Mouse (Mus musculus) gastrocnemius, adult 18-20 months (tissue): ENCODE data around the gene Lst1. TPM values are rescaled to one million over a fixed set of nuclear protein-coding genes. Genes with fewer than 3 reads are reported as not detected.

Experiments
- DNase-seq: peaks from one replicate; pipeline ENCODE4 v3.0.0; 2021; ENCODE audit warnings: low spot score
- total RNA-seq, 2 experiments: library from RNA; stranded (reverse); gene quantifications; 2 replicates each; pipeline ENCODE4 v1.2.3; 2021

Gene Lst1
- total RNA-seq, 2 experiments from 2014 or later, result 1.1 TPM; not detected in 1

GRCm38 (mm10) chr17:35209785-35210535 is 21.7 kb upstream of the Lst1 start:
- DNase-seq, result no peak

GRCm38 (mm10) chr17:35205380-35205769 is 17.1 kb upstream of the Lst1 start:
- no peak for DNase-seq

DNA sequence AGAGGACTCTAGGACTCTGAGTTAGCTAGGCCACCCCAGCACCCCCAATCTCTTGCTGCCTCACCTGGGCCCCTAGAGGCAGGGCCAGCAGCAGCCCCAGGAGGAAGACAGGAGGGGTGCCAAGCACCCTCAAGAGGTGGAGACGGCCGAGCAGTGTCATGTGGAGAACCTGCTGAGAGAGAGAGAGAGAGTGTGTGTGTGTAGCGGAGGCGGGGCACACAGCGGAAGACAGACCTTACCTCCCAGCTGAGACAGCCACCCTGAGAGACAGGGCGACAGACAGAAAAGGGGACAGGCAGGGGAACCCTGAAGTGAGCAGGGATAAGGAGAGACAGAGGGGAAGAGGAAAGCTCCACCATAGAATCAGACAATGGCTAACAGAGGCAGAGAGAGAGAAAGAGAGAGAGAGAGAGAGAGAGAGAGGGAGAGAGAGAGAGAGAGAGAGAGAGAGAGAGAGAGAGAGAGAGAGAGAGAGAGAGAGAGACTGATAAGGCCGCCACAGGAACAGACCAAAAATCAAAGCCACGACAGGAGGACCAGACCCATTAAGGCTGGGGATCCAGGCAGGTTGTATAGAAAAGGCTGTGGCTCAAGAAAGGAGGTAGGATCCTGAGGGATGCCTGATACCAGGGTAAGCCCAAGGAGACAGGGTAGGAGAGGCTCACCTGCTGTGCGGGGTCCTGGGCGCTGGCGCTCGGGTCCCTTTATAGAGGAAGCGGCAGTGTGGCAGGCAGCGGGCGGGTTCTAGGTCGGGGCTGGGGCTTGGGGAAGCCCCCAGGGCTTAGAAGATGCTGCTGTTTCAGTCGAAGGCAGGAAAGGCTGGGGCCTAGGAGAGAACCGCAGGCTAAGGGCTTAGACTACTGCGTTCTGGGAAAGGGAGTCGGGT is 16.5 kb upstream of the Lst1 start, which contains the start of gene Lta:
Lta (minus strand) TSS at position 858 of the 886 bp plus-strand sequence.
- no peak for DNase-seq

DNA sequence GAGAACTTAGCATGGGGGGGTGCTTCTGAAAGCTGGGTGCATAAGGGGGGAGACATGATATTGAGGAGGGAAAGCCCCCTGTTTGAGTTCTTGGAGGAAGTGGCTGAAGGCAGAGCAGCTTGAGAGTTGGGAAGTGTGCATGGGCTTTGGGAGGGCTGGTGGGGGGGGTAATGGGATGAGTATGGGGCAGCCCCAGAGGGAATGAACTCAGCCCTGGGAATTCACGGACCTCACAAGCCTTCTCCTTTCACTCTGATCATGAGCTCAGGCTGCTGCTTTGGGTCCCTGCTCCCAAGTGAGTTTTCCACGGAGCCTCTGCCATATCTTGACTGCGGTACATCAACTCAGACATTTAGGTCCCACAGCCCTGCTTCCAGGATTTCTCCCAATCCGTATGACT is 14.2 kb upstream of the Lst1 start:
- no peak for DNase-seq

DNA sequence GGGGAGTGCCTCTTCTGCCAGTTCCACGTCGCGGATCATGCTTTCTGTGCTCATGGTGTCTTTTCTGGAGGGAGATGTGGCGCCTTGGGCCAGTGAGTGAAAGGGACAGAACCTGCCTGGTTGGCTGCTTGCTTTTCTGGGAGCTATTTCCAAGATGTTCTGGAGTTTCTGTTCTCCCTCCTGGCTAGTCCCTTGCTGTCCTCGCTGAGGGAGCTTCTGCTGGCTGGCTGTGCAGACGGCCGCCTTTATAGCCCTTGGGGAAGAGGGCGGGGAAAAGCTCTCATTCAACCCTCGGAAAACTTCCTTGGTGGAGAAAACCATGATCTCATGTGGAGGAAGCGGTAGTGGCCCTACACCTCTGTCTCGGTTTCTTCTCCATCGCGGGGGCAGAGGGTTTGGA is 13.5 kb upstream of the Lst1 start, which contains the start of gene Tnf:
Tnf (minus strand) TSS at position 221 of the 400 bp plus-strand sequence.
- DNase-seq, result peak; percentile 64

DNA sequence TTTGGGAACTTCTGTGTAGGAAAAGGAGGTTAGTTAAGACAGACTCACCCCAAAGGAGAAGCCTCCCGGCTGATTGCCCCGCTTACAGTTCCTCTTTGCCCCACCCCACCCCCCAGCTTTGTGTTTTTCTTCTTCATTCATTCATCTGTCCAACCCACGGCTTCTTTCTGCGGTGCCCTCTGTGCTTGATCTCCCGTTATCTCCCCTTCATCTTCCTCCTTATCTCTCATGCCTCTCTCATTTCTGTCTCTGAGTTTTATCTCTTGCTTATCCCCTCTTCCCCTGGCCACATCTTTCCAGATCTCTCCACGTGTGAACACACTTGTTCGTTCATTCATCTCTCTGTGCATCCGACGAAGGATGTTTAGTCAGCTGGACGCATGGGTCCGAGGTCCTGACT is 12.9 kb upstream of the Lst1 start:
- no peak for DNase-seq

DNA sequence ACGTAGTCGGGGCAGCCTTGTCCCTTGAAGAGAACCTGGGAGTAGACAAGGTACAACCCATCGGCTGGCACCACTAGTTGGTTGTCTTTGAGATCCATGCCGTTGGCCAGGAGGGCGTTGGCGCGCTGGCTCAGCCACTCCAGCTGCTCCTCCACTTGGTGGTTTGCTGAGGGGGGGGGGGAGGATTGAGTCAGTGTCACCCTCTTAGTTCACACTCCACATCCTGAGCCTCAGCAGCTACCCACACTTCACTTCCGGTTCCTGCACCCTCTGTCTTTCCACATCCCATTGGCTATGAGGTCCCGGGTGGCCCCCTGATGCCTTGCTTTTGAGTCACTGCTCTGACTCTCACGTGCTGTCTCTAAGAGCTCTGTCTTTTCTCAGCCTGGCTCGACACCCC is 12.2 kb upstream of the Lst1 start:
- DNase-seq, result no peak

DNA sequence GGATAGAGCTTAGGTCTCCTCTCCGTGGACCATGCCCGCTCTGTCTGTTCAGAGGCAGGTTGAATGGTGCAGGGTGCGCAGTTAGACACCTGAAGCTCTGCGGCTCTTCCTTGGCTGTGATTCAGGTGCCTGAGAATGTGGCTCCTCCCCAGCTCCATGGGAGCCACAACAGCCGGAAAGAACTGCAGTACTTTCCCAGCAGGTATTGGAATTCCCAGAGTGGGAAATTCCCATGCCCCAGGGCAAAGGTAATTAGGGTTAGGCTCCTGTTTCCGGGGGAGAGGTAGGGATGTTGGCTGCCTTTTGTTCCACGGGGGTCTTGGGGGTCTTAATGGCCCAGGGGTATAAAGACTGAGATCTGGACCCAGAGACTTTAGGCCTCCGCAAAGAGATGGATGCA is 10.7 kb upstream of the Lst1 start:
- no peak for DNase-seq

DNA sequence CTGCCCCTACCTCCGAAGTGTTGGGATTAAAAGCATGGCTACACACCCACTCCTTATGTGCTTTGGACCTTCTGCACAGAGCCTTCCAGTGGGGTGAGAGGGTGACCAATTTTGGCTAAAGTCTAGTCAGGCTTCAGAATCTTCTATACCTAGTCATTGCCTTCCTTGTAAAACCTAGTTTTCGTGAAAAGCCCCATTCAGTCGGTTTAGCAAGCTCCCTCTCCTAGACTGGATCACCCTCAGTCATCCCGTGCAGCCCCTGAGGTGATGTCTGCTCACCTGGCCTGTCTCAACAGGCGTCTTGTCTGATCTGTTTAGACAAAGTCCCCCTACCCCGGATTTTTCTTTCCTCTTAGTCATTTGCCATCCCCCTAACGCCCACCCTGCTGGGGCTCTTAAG is 9.8 kb upstream of the Lst1 start:
- no peak for DNase-seq

DNA sequence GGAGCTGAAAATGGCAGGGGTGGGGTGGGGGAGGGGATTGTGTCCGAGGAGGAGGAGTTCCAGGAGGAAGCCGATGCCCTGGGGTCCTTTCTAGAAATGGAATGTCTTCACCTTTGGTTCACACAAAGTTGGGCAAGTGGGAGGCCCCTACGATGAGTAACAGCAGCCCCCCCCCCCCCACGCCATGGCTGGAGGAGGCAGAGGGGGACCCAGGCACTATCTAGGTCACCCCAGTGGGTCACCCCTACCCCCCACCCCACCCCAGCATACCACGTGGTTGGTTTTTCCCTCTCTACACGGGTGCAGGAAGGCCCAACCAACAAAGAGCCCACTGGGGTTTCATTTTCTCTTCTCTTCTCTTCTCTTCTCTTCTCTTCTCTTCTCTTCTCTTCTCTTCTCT is 8.9 kb upstream of the Lst1 start:
- DNase-seq, result no peak

DNA sequence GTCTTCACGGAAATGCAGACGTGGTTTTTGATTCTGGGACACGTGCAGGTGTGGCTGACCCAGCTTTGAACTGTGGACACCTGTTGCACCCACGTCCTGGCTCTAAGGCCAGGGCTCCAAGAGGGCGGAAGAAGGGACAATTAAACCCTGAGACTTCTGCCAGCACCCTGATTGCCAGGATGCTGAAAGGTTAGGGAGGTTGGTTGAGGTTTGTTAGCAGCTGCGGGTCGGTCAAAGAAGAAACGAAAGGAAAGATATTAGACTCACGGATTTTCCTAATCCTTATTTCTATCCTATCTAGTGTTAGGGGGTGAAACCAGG is 8.0 kb upstream of the Lst1 start:
- DNase-seq, result no peak

DNA sequence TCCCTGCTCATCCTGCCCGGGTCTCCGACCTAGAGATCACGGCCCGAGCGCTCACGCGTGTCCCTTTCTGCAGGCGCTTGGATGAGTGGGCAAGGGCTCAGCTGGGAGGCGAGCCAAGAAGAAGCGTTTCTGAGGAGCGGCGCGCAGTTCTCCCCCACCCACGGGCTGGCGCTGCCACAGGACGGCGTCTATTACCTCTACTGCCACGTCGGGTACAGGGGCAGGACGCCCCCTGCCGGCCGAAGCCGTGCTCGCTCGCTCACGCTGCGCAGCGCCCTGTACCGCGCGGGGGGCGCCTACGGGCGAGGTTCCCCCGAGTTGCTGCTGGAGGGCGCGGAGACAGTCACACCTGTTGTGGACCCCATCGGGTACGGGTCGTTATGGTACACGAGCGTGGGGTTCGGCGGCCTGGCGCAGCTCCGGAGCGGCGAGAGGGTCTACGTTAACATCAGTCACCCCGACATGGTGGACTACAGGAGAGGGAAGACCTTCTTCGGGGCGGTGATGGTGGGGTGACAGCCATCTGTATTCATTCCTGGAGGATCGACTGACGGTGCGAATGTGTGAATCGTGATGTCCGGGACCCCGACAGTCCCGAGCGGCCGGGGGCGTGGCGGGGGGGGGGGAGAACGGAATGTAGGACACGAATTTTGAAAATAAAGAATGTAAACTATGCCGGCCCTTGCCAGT is 7.5 kb upstream of the Lst1 start:
- DNase-seq, result peak; percentile 70

DNA sequence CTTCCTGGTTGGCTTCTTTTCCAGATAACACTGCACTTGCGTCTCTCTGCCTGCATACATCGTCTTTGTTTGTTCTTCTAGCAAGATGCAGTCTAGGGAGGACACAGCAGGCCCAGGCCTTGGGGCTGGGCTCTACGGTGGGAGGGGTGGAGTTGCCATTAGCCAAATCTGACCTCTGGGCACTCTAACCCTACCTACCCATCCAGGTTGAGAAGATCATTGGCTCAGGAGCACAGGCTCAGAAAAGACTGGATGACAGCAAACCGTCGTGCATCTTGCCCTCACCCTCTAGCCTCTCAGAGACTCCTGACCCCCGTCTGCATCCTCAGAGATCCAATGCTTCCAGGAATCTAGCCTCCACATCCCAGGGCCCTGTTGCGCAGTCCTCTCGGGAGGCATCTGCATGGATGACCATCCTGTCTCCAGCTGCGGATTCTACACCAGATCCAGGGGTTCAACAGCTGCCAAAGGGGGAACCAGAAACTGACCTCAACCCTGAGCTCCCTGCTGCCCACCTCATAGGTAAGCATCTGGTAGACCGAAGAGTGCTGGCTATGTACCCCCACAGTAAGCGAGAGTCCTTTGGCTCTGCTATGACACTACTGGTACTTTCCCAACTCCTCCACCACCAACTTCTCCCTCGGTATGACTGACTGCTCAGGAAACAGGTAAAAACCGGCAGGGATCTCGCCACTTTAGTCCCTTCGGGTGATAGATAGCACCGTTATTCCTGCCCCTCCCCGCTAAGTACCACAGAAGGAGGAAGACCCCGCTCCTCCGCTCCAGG is 6.8 kb upstream of the Lst1 start:
- DNase-seq, result no peak

DNA sequence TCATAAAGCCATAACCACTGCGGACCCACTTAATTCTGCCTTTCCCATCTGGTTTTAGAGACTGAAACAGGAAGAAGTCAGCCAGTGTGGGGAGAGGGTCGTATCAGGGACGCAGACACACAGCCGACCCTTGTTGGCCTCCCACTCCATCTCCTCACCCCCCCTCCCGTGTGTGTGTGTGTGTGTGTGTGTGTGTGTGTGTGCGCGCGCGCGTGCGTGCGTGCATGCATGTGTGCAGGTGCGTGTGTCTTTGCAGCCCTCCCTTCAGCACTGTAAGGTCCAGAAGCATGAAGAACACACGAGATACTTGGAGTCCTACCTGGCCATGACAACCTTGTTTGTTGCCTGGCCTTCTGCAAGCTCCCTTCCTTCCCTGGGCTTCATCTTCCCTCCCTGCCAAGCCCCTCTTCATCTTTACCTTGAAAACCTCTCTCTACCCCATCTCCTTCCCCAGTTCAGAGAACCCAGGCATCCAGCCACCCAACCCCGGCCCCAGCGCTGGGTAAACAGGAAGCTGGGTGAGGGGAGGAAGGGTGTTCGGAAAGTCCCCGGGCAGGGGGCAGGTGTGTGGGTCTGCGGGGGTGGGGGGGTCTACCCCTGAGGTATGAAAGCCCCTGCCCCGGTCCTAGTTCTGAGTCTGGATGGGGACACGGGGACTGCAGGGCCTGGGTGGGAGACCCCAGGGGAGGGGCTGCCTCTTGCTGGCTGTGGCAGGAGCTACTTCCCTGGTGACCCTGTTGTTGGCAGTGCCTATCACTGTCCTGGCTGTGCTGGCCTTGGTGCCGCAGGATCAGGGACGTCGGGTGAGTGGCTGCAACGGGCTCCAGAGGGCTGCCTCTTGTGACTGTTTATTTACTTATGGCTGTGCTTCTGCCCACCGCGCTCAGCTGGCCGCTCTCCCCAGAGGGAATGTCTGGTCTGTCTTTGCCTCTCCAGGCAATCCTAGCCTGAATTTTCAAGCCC is 5.9 kb upstream of the Lst1 start, which contains the start of gene Ltb:
Ltb (plus strand) TSS at position 559 of the 963 bp plus-strand sequence.
- no peak for DNase-seq

DNA sequence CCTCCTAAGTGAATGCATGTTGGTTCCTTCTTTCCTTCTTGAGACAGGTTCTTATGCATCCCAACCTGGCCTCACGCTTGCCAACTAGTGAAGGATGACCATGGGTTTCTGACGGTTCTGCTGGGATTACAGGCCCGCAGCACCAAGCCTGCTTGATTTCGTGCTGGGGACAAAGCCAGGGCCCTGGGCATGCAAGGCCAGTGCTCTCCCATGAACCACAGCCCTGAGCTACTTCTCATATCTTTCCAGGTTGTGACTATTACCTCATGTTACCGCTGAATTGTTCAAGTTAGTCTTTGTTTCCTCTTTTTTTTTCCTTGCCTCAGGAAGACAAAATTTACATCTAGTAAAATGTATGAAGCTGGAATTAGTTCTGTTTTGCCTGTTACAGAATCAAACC is 4.7 kb upstream of the Lst1 start:
- DNase-seq, result no peak

DNA sequence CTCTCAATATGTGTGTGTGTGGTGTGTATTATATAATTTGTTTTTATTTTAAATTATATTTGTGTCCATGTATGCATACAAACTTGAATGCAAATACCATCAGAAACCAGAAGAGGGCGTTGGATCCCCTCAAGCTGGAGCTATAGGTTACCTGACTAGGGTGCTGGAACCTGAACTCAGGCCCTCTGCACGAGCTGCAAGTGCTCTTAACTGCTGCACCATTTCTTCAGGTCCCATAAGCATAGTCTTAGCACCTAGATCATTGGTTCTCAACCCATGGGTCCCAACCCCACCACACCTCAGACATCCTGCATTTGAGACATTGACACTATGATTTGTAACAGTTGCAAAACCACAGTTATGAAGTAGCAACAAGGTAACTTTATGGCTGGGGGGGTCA is 3.5 kb upstream of the Lst1 start:
- DNase-seq, result no peak

GRCm38 (mm10) chr17:35190096-35190495 is 1.9 kb upstream of the Lst1 start:
- DNase-seq, result no peak

DNA sequence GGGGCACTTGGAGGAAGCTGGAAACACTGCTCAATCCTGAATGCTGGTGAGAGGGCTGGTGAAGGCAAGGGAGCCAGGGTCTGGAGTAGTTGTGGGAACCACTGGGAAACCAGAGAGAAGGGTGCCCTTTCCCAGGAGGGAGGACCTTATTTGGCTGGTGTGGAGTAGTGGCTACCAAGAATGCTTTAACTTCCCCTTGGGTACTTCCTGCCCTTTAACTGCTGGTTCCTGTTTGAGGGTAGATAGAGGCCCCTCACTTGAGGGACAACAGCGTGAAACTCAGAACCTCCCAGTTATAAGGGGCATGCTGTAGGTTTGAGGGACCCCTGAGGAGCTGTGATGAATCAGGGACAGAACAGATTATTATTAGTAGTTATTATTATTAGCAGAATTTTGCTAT is 947 bp upstream of the Lst1 start:
- DNase-seq, result no peak

- no peak for DNase-seq
These were observed 894 bp downstream of the Lst1 start for GRCm38 (mm10) chr17:35187345-35187744.

- DNase-seq, result no peak
These were observed 1.6 kb downstream of the Lst1 start for GRCm38 (mm10) chr17:35186681-35187080.
